Mouse (Mus musculus): ENCODE measurements around the gene Ctf1.

- TF ChIP-seq CTCF (conservative IDR thresholded peaks at IDR 0.05; ENCODE audit: low read length): no peak
- TF ChIP-seq NANOG (IDR thresholded peaks at IDR 0.05; ENCODE audit: borderline replicate concordance, low read length): no peak
Observed at GRCm38 (mm10) chr7:127704598-127704997, 7.9 kb upstream of the Ctf1 start.

All from E14TG2a.4 (cell line).